8 mouse cellular contexts compared by ENCODE assay signal in genomic region chr13:28952576-28953571, GRCm38 (mm10). TPM values are rescaled to one million over a fixed set of nuclear protein-coding genes. Genes with fewer than 3 reads are reported as not detected.
DNase-seq lines count a peak whose midpoint lies in the region; ATAC-seq and TF ChIP-seq lines count a peak whose summit lies in the region.

No protein-coding gene starts in this region.

- intact Hi-C loops in heart, postnatal 36 days (cut with DNase I) = loop anchor here (1.0 to 10.0 kb wide), 7 partner anchors 111 to 1032 kb away; partner anchors contain the start of gene E2f3

- peak overlapping the region; percentile 100 for H3K9ac ChIP-seq in lung, embryonic 14.5 days

- H3K27me3 ChIP-seq in lung, embryonic 14.5 days (ENCODE audit: insufficient read depth, low read length) = no peaks in the 10 kb centered on the region

- no peaks in the 10 kb centered on the region for H3K9me3 ChIP-seq in lung, embryonic 14.5 days (ENCODE audit: low read depth, low read length)

- H3K4me2 ChIP-seq in lung, embryonic 14.5 days = peak overlapping the region; percentile 63

- ATAC-seq in frontal cortex, adult (ENCODE audit: low TSS enrichment) = peak; percentile 59
- ATAC-seq in lung, embryonic 14.5 days (ENCODE audit: insufficient read depth) = peak; percentile 53

- 0% methylated on average over 98 of the region's 98 CpGs for WGBS in lung, embryonic 14.5 days

- TF ChIP-seq CTCF in layer of hippocampus, adult 2 months (conservative IDR thresholded peaks at IDR 0.05) = peak; percentile 2; the same call in 1 of the 2 replicates
- TF ChIP-seq CTCF in lung, embryonic 14.5 days (IDR thresholded peaks at IDR 0.05; ENCODE audit: low read depth) = 0 out of 2 replicates have a peak, but pooled peaks have one; percentile 1

- peak overlapping the region; percentile 82 for H3K4me3 ChIP-seq in layer of hippocampus, adult 2 months
- peak overlapping the region; percentile 87 for H3K4me3 ChIP-seq in lung, embryonic 14.5 days (ENCODE audit: low read depth, low read length)

- peaks cover 21% of the 10 kb centered on the region for H3K36me3 ChIP-seq in lung, embryonic 14.5 days (ENCODE audit: insufficient read depth)

- peaks cover 3% of the 10 kb centered on the region; the same call in 1 of the 2 replicates for H3K4me1 ChIP-seq in lung, embryonic 14.5 days (ENCODE audit: insufficient read depth)

- H3K27ac ChIP-seq in layer of hippocampus, adult 2 months = peak overlapping the region; percentile 94
- H3K27ac ChIP-seq in lung, embryonic 14.5 days (ENCODE audit: low read depth) = peak overlapping the region; percentile 100

- peak; percentile 85 for DNase-seq in MN1 (ENCODE audit: low spot score)
- DNase-seq in cerebellum, adult 18-20 months = peak; percentile 52 to 59
- DNase-seq in heart, postnatal 36 days = peak; percentile 66 to 79
- DNase-seq in layer of hippocampus, adult 2 months (ENCODE audit: low spot score in 2 of 2) = peak in 1 of 2 experiments; percentile 53
- peak; percentile 84 for DNase-seq in lung, embryonic 14.5 days
- DNase-seq in ovary, postnatal 36 days (ENCODE audit: low spot score) = peak; percentile 72
- DNase-seq in thymus, postnatal 4 days = peak; percentile 72

RNA-seq across cellular contexts. Expression of gene Sox4, which starts 0.6 kb away (rescaled TPM):
- total RNA-seq in heart, postnatal 36 days (2021) = 10 to 100 TPM; 21.7 to 29.0 TPM
- total RNA-seq in layer of hippocampus, adult 2 months (2021) = 10 to 100 TPM; 18.6 to 21.2 TPM
- polyA plus RNA-seq in lung, embryonic 14.5 days (2014; fragmentation: Nextera tagmentation; extraction: Ambion mirVana) = 93.2 and 97.5 TPM in 2 replicates
